9 mouse cellular contexts compared by ENCODE assay signal in genomic region chr13:97052667-97053066, GRCm38 (mm10). TPM values are rescaled to one million over a fixed set of nuclear protein-coding genes. Genes with fewer than 3 reads are reported as not detected.
DNase-seq lines count a peak whose midpoint lies in the region; ATAC-seq and TF ChIP-seq lines count a peak whose summit lies in the region.
"Had no signal": no experiment of that assay in that cellular context is flagged by ENCODE, and none has a peak within 500 bp of the region (broad histone marks: within the 10 kb centered on the region; RNA-seq: fewer than 3 reads in every experiment).

No protein-coding gene starts in this region.

- H3K9me3 ChIP-seq in intestine, embryonic 14.5 days (ENCODE audit: control insufficient read depth, low read length), result no peaks in the 10 kb centered on the region
- no peaks in the 10 kb centered on the region for H3K9me3 ChIP-seq in intestine, embryonic 16.5 days (ENCODE audit: control insufficient read depth, low read length)
- H3K9me3 ChIP-seq in hindbrain, embryonic 10.5 days, result no peaks in the 10 kb centered on the region
- H3K9me3 ChIP-seq in midbrain, embryonic 15.5 days, result no peaks in the 10 kb centered on the region

- no peak overlapping the region for H3K4me2 ChIP-seq in intestine, embryonic 14.5 days (ENCODE audit: low read length)
- H3K4me2 ChIP-seq in intestine, embryonic 16.5 days (ENCODE audit: low read depth, low read length), result no peak overlapping the region
- H3K4me2 ChIP-seq in midbrain, embryonic 15.5 days, result no peak overlapping the region

- TF ChIP-seq CTCF in testis, adult 2 months (IDR thresholded peaks at IDR 0.05; ENCODE audit: control insufficient read depth, insufficient read depth, insufficient replicate concordance, low read depth, low read length), result peak; percentile 61

- H3K4me1 ChIP-seq in intestine, embryonic 14.5 days (replicated peaks; ENCODE audit: control insufficient read depth, insufficient read depth, low read length), result no peaks in the 10 kb centered on the region
- H3K4me1 ChIP-seq in intestine, embryonic 16.5 days (ENCODE audit: control insufficient read depth, insufficient read depth, low read length), result no peaks in the 10 kb centered on the region
- H3K4me1 ChIP-seq in hindbrain, embryonic 10.5 days (replicated peaks), result no peaks in the 10 kb centered on the region
- H3K4me1 ChIP-seq in midbrain, embryonic 15.5 days, result no peaks in the 10 kb centered on the region
- H3K4me1 ChIP-seq in testis, adult 2 months (ENCODE audit: control insufficient read depth, insufficient read depth, low read length), result peaks cover 2% of the 10 kb centered on the region; the same call in 1 of the 2 replicates

- H3K27me3 ChIP-seq in intestine, embryonic 14.5 days (replicated peaks; ENCODE audit: control insufficient read depth, insufficient read depth, low read length), result no peaks in the 10 kb centered on the region
- H3K27me3 ChIP-seq in intestine, embryonic 16.5 days (replicated peaks; ENCODE audit: control insufficient read depth, insufficient read depth, low read length), result no peaks in the 10 kb centered on the region
- no peaks in the 10 kb centered on the region for H3K27me3 ChIP-seq in hindbrain, embryonic 10.5 days (ENCODE audit: insufficient read depth, poor library complexity, severe bottlenecking)
- H3K27me3 ChIP-seq in midbrain, embryonic 15.5 days (replicated peaks), result no peaks in the 10 kb centered on the region
- no peaks in the 10 kb centered on the region for H3K27me3 ChIP-seq in testis, adult 2 months (ENCODE audit: control insufficient read depth, insufficient read depth, low read length)

- no peak overlapping the region for H3K27ac ChIP-seq in intestine, embryonic 14.5 days (ENCODE audit: low read depth)
- H3K27ac ChIP-seq in intestine, embryonic 16.5 days (ENCODE audit: low read length), result no peak overlapping the region
- no peak overlapping the region for H3K27ac ChIP-seq in hindbrain, embryonic 10.5 days
- no peak overlapping the region for H3K27ac ChIP-seq in midbrain, embryonic 15.5 days
- no peak overlapping the region for H3K27ac ChIP-seq in testis, adult 2 months (ENCODE audit: control insufficient read depth, insufficient read depth, low read depth, low read length)
- H3K27ac ChIP-seq: macrophage had no signal

- H3K4me3 ChIP-seq in intestine, embryonic 14.5 days (ENCODE audit: low read depth, low read length), result no peak overlapping the region
- H3K4me3 ChIP-seq in intestine, embryonic 16.5 days (ENCODE audit: low read length), result no peak overlapping the region
- H3K4me3 ChIP-seq in hindbrain, embryonic 10.5 days, result no peak overlapping the region
- no peak overlapping the region for H3K4me3 ChIP-seq in midbrain, embryonic 15.5 days
- H3K4me3 ChIP-seq in testis, adult 2 months (ENCODE audit: control insufficient read depth, low read depth, low read length), result no peak overlapping the region; the same call in 1 of the 2 replicates

- DNase-seq in intestine, embryonic 14.5 days (ENCODE audit: low spot score), result peak; percentile 91
- peak; percentile 19 for DNase-seq in adrenal gland, adult 8-10 months
- peak; percentile 85 for DNase-seq in embryo, embryonic 11 days
- peak; percentile 73 for DNase-seq in hindbrain, embryonic 10.5 days (ENCODE audit: low spot score)
- DNase-seq in left cerebral cortex, postnatal 14 days (ENCODE audit: low spot score in 2 of 2), result peak; percentile 70 to 89

- no peak for TF ChIP-seq POLR2A in testis, adult 2 months (IDR thresholded peaks at IDR 0.05; ENCODE audit: control insufficient read depth, low read depth, low read length)

- intact Hi-C loops in left cerebral cortex, postnatal 14 days (cut with DNase I), result loop anchor here (5.0 to 10.0 kb wide), 2 partner anchors 198 to 315 kb away; no protein-coding TSS in a partner anchor

- H3K9ac ChIP-seq in intestine, embryonic 14.5 days (ENCODE audit: low read length), result no peak overlapping the region
- H3K9ac ChIP-seq in intestine, embryonic 16.5 days (ENCODE audit: low read depth, low read length), result no peak overlapping the region
- H3K9ac ChIP-seq in midbrain, embryonic 15.5 days, result no peak overlapping the region

- H3K36me3 ChIP-seq in intestine, embryonic 14.5 days (ENCODE audit: control insufficient read depth, insufficient read depth, low read length), result no peaks in the 10 kb centered on the region
- H3K36me3 ChIP-seq in intestine, embryonic 16.5 days (ENCODE audit: control insufficient read depth, insufficient read depth, low read length), result no peaks in the 10 kb centered on the region
- H3K36me3 ChIP-seq in hindbrain, embryonic 10.5 days, result no peaks in the 10 kb centered on the region
- H3K36me3 ChIP-seq in midbrain, embryonic 15.5 days (replicated peaks), result no peaks in the 10 kb centered on the region
- H3K36me3 ChIP-seq in testis, adult 2 months (ENCODE audit: control insufficient read depth, insufficient read depth, low read length), result no peaks in the 10 kb centered on the region

- 0 out of 2 replicates have a peak, but pooled peaks have one; percentile 43 for ATAC-seq in intestine, embryonic 14.5 days (replicated peaks; ENCODE audit: low FRiP score, low TSS enrichment, low read depth)
- ATAC-seq in intestine, embryonic 16.5 days, result no peak
- ATAC-seq in midbrain, embryonic 15.5 days (replicated peaks), result peak; percentile 67

- WGBS in intestine, embryonic 14.5 days, result 16% methylated on average over 11 of the region's 11 CpGs
- 13% methylated on average over 11 of the region's 11 CpGs for WGBS in intestine, embryonic 16.5 days
- WGBS in hindbrain, embryonic 10.5 days, result 22% methylated on average over 11 of the region's 11 CpGs
- 20% methylated on average over 11 of the region's 11 CpGs for WGBS in midbrain, embryonic 15.5 days

RNA-seq across cellular contexts. Expression of gene Fam169a, which starts 14.4 kb away (rescaled TPM):
- 5.5 and 7.0 TPM in 2 replicates for polyA plus RNA-seq in intestine, embryonic 14.5 days (2014; fragmentation: Nextera tagmentation; extraction: Ambion mirVana)
- 1.2 and 1.4 TPM in 2 replicates for polyA plus RNA-seq in intestine, embryonic 16.5 days (2015; fragmentation: Nextera tagmentation; extraction: Ambion mirVana)
- 10 to 100 TPM in 2 of 4 experiments, 1 to 10 TPM in 2; 2.4 to 15.4 (median 8.6) TPM for total RNA-seq in adrenal gland, adult 8-10 months (2022)
- polyA plus RNA-seq in hindbrain, embryonic 10.5 days (2016; fragmentation: Nextera tagmentation; extraction: Ambion mirVana), result 6.9 and 8.4 TPM in 2 replicates
- 10 to 100 TPM; 43.5 to 44.5 TPM for total RNA-seq in left cerebral cortex, postnatal 14 days (2021)
- 27.2 and 31.7 TPM in 2 replicates for polyA plus RNA-seq in midbrain, embryonic 15.5 days (2015; fragmentation: Nextera tagmentation; extraction: Ambion mirVana)
- polyA plus RNA-seq in testis, adult 2 months (2012; rRNA removed), result 4.1 and 4.4 TPM in 2 replicates

RNA-seq across cellular contexts. Expression of gene 1700029F12Rik, which starts 18.5 kb away (rescaled TPM):
- polyA plus RNA-seq in intestine, embryonic 14.5 days (2014; fragmentation: Nextera tagmentation; extraction: Ambion mirVana), result not detected in 2 replicates
- polyA plus RNA-seq in intestine, embryonic 16.5 days (2015; fragmentation: Nextera tagmentation; extraction: Ambion mirVana), result not detected in 2 replicates
- not detected for total RNA-seq in adrenal gland, adult 8-10 months (2022)
- polyA plus RNA-seq in hindbrain, embryonic 10.5 days (2016; fragmentation: Nextera tagmentation; extraction: Ambion mirVana), result not detected in 2 replicates
- not detected for total RNA-seq in left cerebral cortex, postnatal 14 days (2021)
- polyA plus RNA-seq in midbrain, embryonic 15.5 days (2015; fragmentation: Nextera tagmentation; extraction: Ambion mirVana), result not detected in 2 replicates
- polyA plus RNA-seq in testis, adult 2 months (2012; rRNA removed), result 2,075 and 2,753 TPM in 2 replicates
- polyA plus RNA-seq: macrophage had no signal

RNA-seq across cellular contexts. Expression of gene Gm6169, which starts 46.4 kb away (rescaled TPM):
- polyA plus RNA-seq in intestine, embryonic 14.5 days (2014; fragmentation: Nextera tagmentation; extraction: Ambion mirVana), result 3.7 and 5.9 TPM in 2 replicates
- 3.0 and 3.6 TPM in 2 replicates for polyA plus RNA-seq in intestine, embryonic 16.5 days (2015; fragmentation: Nextera tagmentation; extraction: Ambion mirVana)
- 10 to 100 TPM in 1 of 4 experiments, 1 to 10 TPM in 2, not detected in 1; 1.5 to 11.2 (median 7.5) TPM for total RNA-seq in adrenal gland, adult 8-10 months (2022)
- polyA plus RNA-seq in hindbrain, embryonic 10.5 days (2016; fragmentation: Nextera tagmentation; extraction: Ambion mirVana), result 0.62 and 0.75 TPM in 2 replicates
- 1 to 10 TPM in 1 of 2 experiments, not detected in 1; 1.9 TPM for total RNA-seq in left cerebral cortex, postnatal 14 days (2021)
- 0.64 and 0.77 TPM in 2 replicates for polyA plus RNA-seq in midbrain, embryonic 15.5 days (2015; fragmentation: Nextera tagmentation; extraction: Ambion mirVana)
- not detected in 2 replicates for polyA plus RNA-seq in testis, adult 2 months (2012; rRNA removed)

Comparison
In these comparisons a context has a peak if more than half of its experiments do, and no peak if none do; other contexts are left out.
1. DNase-seq: peak in every context shown above with its lines; median percentile 91 in intestine, embryonic 14.5 days; 85 in embryo, embryonic 11 days; 80 in left cerebral cortex, postnatal 14 days; 73 in hindbrain, embryonic 10.5 days; 19 in adrenal gland, adult 8-10 months.
2. RNA of gene 1700029F12Rik, which starts 18.5 kb away (polyA plus RNA-seq): 2,075 to 2,753 TPM in testis, adult 2 months; not detected in intestine, embryonic 14.5 days, not detected in intestine, embryonic 16.5 days, not detected in hindbrain, embryonic 10.5 days and not detected in midbrain, embryonic 15.5 days; every median in the first group is over 1,000 times any median in the second.